Mouse (Mus musculus) mouse embryonic stem cell (cell line): ENCODE measurements around the gene Pou2f3.

Experiments
- in situ Hi-C, 2 experiments: fragments of 300-500 bp; cut with MboI; formaldehyde crosslinking; loops; 1 replicate in 1 of 2; 3 replicates in 1 of 2; pipeline ENCODE4 v1.14.3; 2019 to 2020; ENCODE audit warnings: low sequenced_read_pairs in 2 of 2, low pct_unique_long_range_greater_than_20kb in 1 of 2, mixed read lengths in 1 of 2; ENCODE audit not compliant: unreplicated experiment in 1 of 2

Pou2f3 gene

DNA sequence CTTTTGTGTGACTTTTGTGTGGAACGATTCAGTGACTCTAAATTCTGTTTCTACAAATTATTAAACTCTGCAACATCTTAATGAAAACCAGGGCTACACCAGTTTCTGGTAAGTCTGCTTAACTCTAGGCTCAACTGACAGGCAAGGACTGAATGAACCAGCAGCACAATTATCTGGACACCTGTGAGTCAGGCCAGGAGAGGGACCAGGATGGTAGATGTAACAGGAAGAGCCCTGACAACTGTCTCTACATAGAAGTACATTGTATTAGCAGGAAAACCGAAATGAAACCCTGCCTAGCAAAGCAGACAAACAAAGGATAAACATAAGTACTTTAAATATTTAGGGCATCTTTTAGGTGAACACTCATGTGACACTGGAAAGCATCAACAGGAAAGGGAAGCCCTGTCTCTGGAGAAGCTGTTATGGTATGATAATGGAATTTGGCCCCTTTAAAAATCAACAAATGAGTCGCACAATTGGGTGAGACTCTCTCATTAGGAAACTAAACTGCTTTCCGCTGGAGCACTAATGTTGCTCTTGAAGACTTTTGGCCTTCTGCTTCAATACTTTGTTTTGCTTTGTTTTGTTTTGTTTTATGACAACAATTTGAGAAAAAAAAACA is 106.4 kb downstream of the Pou2f3 start:
- in situ Hi-C loops, result no loop called here

- in situ Hi-C loops, result no loop called here
Observed at GRCm38 (mm10) chr9:43102931-43103330, 107.2 kb downstream of the Pou2f3 start.

- in situ Hi-C loops, result no loop called here
Observed at GRCm38 (mm10) chr9:43101936-43102595, 108.1 kb downstream of the Pou2f3 start.

DNA sequence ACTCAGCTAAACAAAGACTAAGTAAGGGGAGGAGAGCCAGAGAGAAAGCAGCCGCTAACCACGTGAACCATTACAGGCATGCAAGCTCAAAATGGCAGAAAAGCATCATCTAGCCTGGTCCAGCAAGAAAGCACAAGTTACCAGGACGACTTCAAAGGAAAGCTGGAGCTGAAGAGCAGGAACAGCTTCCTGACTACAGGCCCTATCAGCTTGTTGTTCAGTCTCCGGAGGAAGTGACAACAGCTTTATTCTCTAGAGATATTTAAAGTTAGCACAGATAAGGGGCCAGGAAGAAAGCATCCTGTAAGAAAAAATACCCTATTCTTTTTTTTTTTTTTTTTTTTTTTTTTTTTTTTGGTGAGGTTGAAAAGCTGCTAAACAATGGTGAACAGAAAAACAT is 111.2 kb downstream of the Pou2f3 start:
- in situ Hi-C loops, result no loop called here

- in situ Hi-C loops, result no loop called here
Observed at GRCm38 (mm10) chr9:43097801-43098557, 112.2 kb downstream of the Pou2f3 start.

DNA sequence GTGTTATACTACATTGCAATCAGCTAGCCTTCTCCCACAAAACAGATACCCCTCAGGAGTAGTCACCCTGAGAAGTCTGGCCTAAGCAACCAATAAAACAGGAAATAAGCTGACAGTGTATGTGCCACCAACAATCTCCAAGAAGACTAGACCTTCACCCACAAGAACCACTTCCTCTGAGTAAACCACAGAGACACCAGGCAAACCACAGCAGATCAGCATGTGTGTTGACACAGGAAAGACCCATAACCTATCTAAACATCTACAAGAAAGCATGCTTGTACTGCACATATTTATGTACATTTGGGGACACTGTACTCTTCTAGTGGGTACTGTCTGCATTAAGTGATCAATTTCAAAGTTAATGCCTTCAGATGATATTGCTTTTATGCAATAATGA is 113.8 kb downstream of the Pou2f3 start:
- in situ Hi-C loops, result no loop called here

DNA sequence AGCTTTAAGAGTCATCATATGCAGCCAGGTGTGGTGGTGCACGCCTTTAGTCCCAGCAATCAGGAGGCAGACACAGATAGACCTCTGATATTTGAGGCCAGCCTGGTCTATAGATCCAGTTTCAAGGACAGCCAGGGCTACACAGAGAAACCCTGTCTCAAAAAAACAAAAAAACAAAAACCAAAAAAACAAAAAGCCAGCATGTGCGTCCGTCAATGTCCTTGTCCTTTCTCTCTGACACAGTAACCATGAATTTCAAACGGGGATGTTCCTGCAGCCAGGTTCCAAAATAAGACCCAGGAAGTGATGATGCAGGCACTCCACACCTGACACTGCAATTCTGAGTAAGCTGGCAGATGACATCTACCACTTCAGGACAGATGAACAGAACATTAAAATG is 115.3 kb downstream of the Pou2f3 start:
- in situ Hi-C loops, result no loop called here

GRCm38 (mm10) chr9:43093803-43094202 is 116.4 kb downstream of the Pou2f3 start:
- in situ Hi-C loops, result no loop called here

GRCm38 (mm10) chr9:43085686-43086285 is 124.4 kb downstream of the Pou2f3 start:
- in situ Hi-C loops, result no loop called here

DNA sequence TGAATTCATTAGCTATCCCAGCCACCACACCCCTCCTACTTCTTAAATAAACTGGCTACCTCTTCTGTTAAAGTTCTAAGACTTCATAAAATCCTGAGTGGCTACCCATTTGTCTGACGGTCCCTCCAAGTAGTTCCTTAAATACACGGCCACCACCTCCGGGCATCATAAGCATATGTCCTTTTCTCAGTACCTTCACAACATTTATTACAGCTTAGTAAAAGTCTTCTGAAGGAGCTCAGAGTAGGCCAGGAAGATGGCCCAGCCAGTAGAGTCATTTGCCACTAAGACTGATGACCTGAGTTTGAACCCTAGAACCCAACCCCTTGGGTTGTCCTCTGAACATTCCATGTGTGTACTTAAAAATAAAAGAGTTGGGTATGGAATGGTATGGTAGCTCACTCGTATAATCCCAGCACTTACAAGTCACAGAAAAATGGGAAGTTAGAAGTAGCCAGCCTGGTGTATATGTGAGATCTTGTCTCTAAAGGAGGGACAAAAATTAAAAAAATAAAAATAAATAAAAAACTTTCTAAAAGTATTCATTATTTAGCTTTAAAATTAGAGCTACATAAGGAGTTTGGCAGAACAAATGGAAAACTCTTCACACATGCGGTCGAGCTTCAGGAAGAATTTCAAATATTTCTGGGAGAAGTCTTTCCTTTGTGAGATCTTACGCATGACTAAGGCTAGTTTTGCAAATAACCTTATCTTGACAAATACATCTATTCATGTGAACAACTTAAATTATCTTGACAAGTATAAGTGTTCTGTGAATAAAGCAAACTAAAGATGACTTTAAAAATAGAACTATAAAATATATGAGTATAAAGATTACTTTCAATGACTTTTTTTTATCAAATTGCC is 125.4 kb downstream of the Pou2f3 start:
- in situ Hi-C loops, result no loop called here

DNA sequence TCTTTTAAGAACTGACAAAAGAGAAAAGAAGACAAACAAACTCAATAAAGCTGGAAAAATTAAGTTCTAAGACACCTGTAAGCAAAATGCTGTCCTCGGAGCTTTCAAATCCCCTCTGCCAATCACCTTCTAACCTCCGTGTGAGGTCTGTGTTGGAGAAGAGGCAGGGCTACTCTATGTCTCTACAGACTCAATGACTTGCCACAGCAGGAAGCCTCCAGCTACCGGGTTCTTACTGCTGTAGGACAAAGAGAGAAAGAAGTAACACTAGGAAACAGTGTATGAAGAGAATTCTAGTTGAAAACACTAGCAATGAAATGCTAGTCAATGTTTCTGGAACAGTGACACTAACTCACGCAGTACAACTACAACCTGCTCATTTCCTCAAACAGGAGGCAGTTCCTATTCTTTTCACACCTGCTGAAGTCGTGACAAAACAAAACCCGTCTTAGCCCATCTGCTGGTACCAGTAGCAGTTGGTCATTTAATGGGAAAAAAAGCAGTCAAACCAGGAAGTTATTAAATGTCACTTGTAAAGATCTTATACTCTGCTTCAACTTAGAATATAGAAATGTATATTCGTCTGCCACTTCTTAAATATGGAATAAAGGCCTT is 126.6 kb downstream of the Pou2f3 start:
- in situ Hi-C loops, result no loop called here

DNA sequence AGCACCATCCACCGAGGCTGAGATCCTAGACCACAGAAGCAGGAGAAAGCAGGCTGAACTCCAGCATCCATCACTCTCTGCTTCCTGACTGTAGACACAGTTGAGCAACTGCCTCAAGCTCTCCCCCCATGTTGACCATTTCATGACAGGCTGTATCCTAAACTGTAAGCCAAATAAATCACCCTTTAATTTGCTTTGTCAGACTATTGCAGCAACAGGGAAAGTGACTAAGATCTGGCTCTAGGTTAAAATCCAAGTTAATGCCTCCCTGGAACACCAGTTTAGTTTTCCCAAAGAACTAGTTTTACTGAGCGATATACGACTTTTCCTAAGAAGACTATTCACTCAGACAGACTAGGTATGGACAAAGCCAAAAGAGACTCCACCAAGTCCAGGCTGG is 131.5 kb downstream of the Pou2f3 start:
- in situ Hi-C loops, result no loop called here

- in situ Hi-C loops, result no loop called here
Observed at GRCm38 (mm10) chr9:43076163-43076562, 134.0 kb downstream of the Pou2f3 start.

GRCm38 (mm10) chr9:43074611-43075010 is 135.6 kb downstream of the Pou2f3 start:
- in situ Hi-C loops, result no loop called here
